11 mouse cellular contexts compared by ENCODE assay signal in genomic region chr7:6777689-6778088, GRCm38 (mm10). TPM values are rescaled to one million over a fixed set of nuclear protein-coding genes. Genes with fewer than 3 reads are reported as not detected.
DNase-seq lines count a peak whose midpoint lies in the region; ATAC-seq and TF ChIP-seq lines count a peak whose summit lies in the region.
"Had no signal": no experiment of that assay in that cellular context is flagged by ENCODE, and none has a peak within 500 bp of the region (broad histone marks: within the 10 kb centered on the region; RNA-seq: fewer than 3 reads in every experiment).

No protein-coding gene starts in this region.

- H3K36me3 ChIP-seq in kidney, embryonic 15.5 days, result no peaks in the 10 kb centered on the region
- no peaks in the 10 kb centered on the region for H3K36me3 ChIP-seq in kidney, adult 2 months (ENCODE audit: control insufficient read depth, insufficient read depth, low read length)

- no peak for DNase-seq in kidney, adult 2 months
- DNase-seq in brain, adult 2 months (ENCODE audit: low read depth, low spot score), result peak; percentile 18
- peak; percentile 45 for DNase-seq in embryo, embryonic 9.5 days (ENCODE audit: extremely low spot score)
- DNase-seq in mesoderm, embryonic 11.5 days (ENCODE audit: low read depth, low spot score), result peak; percentile 72
- no peak for DNase-seq in adrenal gland, adult 18-20 months (ENCODE audit: low spot score in 2 of 2)
- no peak for DNase-seq in left cerebral cortex, adult 8-10 months (ENCODE audit: low spot score in 2 of 2)
- DNase-seq: adrenal gland, adult 2 months; layer of hippocampus, adult 9-11 months had no signal

- H3K4me3 ChIP-seq in kidney, embryonic 15.5 days (replicated peaks), result no peak overlapping the region
- no peak overlapping the region for H3K4me3 ChIP-seq in kidney, adult 2 months (ENCODE audit: insufficient read depth, low read depth, low read length)

- 22% methylated on average over 4 of the region's 4 CpGs for WGBS in kidney, embryonic 15.5 days
- WGBS in kidney, adult 2 months, result 29% methylated on average over 4 of the region's 4 CpGs

- H3K4me2 ChIP-seq in kidney, embryonic 15.5 days, result 0 out of 2 replicates have a peak overlapping the region, but pooled peaks have one; percentile 5

- peak overlapping the region; percentile 75 for H3K27ac ChIP-seq in kidney, embryonic 15.5 days
- no peak overlapping the region for H3K27ac ChIP-seq in kidney, adult 2 months (ENCODE audit: insufficient read depth, low read depth, low read length)

- H3K9me3 ChIP-seq in kidney, embryonic 15.5 days (replicated peaks), result no peaks in the 10 kb centered on the region

- no peaks in the 10 kb centered on the region for H3K27me3 ChIP-seq in kidney, embryonic 15.5 days
- no peaks in the 10 kb centered on the region for H3K27me3 ChIP-seq in kidney, adult 2 months (replicated peaks; ENCODE audit: control insufficient read depth, insufficient read depth, low read length)

- ATAC-seq in kidney, embryonic 15.5 days (replicated peaks; ENCODE audit: low FRiP score), result peak; percentile 38
- ATAC-seq: forebrain, embryonic 14.5 days had no signal

- no peak overlapping the region for H3K9ac ChIP-seq in kidney, embryonic 15.5 days

- H3K4me1 ChIP-seq in kidney, embryonic 15.5 days, result peaks cover 70% of the 10 kb centered on the region
- H3K4me1 ChIP-seq in kidney, adult 2 months (ENCODE audit: control insufficient read depth, insufficient read depth, low read length), result no peaks in the 10 kb centered on the region

- TF ChIP-seq CTCF in kidney, adult 2 months (conservative IDR thresholded peaks at IDR 0.05; ENCODE audit: insufficient read depth, insufficient read length, low read depth, low read length), result no peak

- TF ChIP-seq POLR2A in kidney, adult 2 months (IDR thresholded peaks at IDR 0.05; ENCODE audit: low read depth, low read length), result no peak

RNA-seq across cellular contexts. Expression of gene Usp29, which starts 47.3 kb away (rescaled TPM):
- polyA plus RNA-seq in kidney, embryonic 15.5 days (2015; fragmentation: Nextera tagmentation; extraction: Ambion mirVana), result 5.1 and 7.3 TPM in 2 replicates
- 0.10 and 0.17 TPM in 2 replicates for polyA plus RNA-seq in kidney, adult 2 months (2012; rRNA removed)
- total RNA-seq in adrenal gland, adult 18-20 months (2021), result 1 to 10 TPM in 1 of 2 experiments, under 1 TPM in 1; 0.80 to 1.4 TPM
- 10 to 100 TPM; 45.1 to 54.2 (median 45.9) TPM for total RNA-seq in left cerebral cortex, adult 8-10 months (2022)
- total RNA-seq: heart, adult 8-10 months had no signal

RNA-seq across cellular contexts. Expression of gene Peg3, which starts 47.5 kb away (rescaled TPM):
- polyA plus RNA-seq in kidney, embryonic 15.5 days (2015; fragmentation: Nextera tagmentation; extraction: Ambion mirVana), result 164 and 168 TPM in 2 replicates
- 5.6 and 5.7 TPM in 2 replicates for polyA plus RNA-seq in kidney, adult 2 months (2012; rRNA removed)
- 10 to 100 TPM; 24.5 to 32.1 TPM for total RNA-seq in adrenal gland, adult 18-20 months (2021)
- 100 to 1,000 TPM; 200 to 223 (median 214) TPM for total RNA-seq in left cerebral cortex, adult 8-10 months (2022)

Comparison
In these comparisons a context has a peak if more than half of its experiments do, and no peak if none do; other contexts are left out.
1. DNase-seq: peak in brain, adult 2 months (single experiment), embryo, embryonic 9.5 days (single experiment) and mesoderm, embryonic 11.5 days (single experiment); none in kidney, adult 2 months (single experiment), adrenal gland, adult 18-20 months (0 of 2) and left cerebral cortex, adult 8-10 months (0 of 2).
2. RNA of gene Usp29, which starts 47.3 kb away (total RNA-seq): 45.1 to 54.2 TPM in left cerebral cortex, adult 8-10 months; 0.80 to 1.4 TPM in adrenal gland, adult 18-20 months; every median in the first group is over 10 times any median in the second.
3. RNA of gene Peg3, which starts 47.5 kb away (total RNA-seq): 200 to 223 TPM in left cerebral cortex, adult 8-10 months; 24.5 to 32.1 TPM in adrenal gland, adult 18-20 months; every median in the first group is over 4 times any median in the second.